Mouse (Mus musculus) CD4-positive, CD25-positive, alpha-beta regulatory T cell, adult 9 weeks (primary cell): Measurements from ENCODE around the gene Gm5089. TPM values are rescaled to one million over a fixed set of nuclear protein-coding genes. Genes with fewer than 3 reads are reported as not detected.

ENCODE experiments used
- polyA plus RNA-seq: library from polyadenylated mRNA; unstranded; fragments of 100-300 nt; shearing (Covaris generic); gene quantifications from one replicate; pipeline ENCODE4 v1.2.1, GENCODE M21; 2017

The Gm5089 gene
- not detected for polyA plus RNA-seq

DNA sequence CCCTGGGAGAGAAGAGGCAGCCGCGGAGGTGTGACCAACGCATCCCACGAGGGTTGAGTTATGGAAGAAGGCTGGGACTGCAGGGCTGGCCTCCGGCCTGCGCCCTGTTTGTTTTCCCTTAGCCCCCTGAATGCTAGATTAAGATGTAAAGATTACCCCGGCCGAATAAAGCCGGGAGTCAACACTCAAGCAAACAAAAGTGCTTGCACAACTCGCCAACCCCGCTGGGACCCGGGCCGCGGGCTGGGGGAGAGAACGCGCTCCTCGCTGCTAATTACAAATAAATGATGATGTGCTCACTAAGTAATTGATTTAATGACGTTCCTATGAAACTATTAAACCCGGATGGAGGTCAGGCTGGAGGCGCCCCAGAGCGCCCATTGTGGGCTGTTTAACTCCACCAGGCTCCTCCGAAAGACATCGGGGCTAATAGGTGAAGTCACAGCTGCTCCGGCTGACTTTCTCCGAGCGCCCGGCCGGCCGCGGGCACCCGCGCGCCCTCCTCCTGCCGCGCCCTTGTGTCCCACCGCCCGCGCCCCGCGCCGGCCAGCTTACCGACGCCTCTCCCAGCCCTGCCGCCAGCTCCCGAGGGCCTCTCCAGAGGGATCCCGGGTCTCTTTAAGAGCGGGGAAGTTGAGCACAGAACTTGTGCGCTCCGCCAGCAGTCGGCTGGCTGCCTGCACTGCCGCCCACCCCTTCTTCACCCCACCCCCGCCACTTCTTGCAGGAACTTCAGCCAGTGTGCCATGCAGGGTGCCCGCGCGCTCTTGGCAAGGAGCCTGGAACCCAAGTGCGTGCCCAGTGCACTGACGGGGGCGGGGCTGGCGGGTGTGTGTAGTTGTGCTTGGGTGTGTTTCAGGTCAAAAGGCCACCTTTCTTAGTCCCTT is at the start of gene Gm5089:
Gene Gm5089 (minus strand): TSS at position 620 of the 887 bp plus-strand sequence.

GRCm38 (mm10) chr14:122490441-122491328 is 39.8 kb upstream of the Gm5089 start, which contains the start of gene Gm10837:
Gm10837 (plus strand) TSS chr14:122490586.

DNA sequence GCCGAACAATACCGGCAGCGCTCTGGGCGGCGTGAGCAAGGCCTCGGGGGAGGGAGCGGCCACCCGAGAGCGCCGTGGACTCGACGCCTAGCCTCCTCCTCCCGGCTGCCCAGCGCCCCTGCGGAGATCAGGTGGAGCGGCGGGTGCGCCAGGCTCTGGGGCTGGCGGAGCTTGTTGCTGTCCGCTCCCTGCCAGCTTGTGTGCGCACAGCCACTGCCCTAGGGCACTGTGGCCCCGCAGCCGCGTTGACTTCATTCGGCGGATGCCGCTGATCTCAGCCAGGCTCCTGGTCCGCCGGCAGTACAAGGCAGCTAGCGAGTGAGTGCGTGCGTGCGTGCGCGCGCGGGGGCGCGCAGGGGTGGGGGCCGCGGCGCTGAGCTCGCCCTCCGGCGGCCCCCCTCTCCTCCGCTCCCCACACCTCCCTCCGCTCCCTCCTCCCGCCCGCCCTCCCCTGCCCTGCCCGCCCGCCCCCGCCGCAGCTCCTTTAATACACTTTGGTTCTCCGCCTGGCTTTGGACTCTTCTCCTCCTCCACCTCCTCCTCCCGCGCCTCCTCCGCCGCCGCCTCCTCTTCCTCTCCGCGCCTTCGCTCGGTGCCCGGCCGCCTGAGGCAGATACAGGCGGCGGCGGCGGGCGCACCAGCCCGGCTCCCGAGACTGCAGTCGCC is 24.1 kb upstream of the Gm5089 start, which contains the start of gene Zic2:
Gene Zic2 (plus strand): TSS at position 545 of the 666 bp plus-strand sequence.

GRCm38 (mm10) chr14:122464763-122465741 is 14.1 kb upstream of the Gm5089 start, which contains the start of gene Zic5:
Zic5 (minus strand) TSS chr14:122465677.

Other genes starting within 250 kb of the Gm5089 start
- not detected for gene Zic5, start 14.6 kb upstream of the Gm5089 start, polyA plus RNA-seq
- gene Zic2, start 24.3 kb upstream of the Gm5089 start, polyA plus RNA-seq, result not detected
- gene Gm10837, start 39.5 kb upstream of the Gm5089 start, polyA plus RNA-seq, result not detected
- 34.6 TPM for gene Pcca, start 83.2 kb upstream of the Gm5089 start, polyA plus RNA-seq